Mouse (Mus musculus): Measurements from ENCODE around the gene Tmem189. TPM values are rescaled to one million over a fixed set of nuclear protein-coding genes. Genes with fewer than 3 reads are reported as not detected.
"Not testable (repeated sequence)": the region's sequence is repeated elsewhere in the genome, so short reads cannot be mapped to it uniquely, and the experiment has no call there.

The Tmem189 gene
- total and polyA plus RNA-seq, 2 experiments from 2014 or later = 39.3 to 76.8 TPM

GRCm38 (mm10) chr2:167651622-167652021, 38.0 kb downstream of the Tmem189 start:
- Histone ChIP-seq H3K36me3 (replicated peaks; ENCODE audit: control insufficient read depth, insufficient read depth, low read length) (peaks cover 26% of the 10 kb centered on the region), H3K9me3 (replicated peaks; ENCODE audit: control insufficient read depth, low read length) (no peaks in the 10 kb centered on the region), H3K27me3 (ENCODE audit: control insufficient read depth, insufficient read depth, low read length) (no peaks in the 10 kb centered on the region), H3K9ac (replicated peaks; ENCODE audit: low read depth, low read length) (no peak overlapping the region), H3K27ac (ENCODE audit: low read depth) (no peak overlapping the region), H3K4me3 (ENCODE audit: low read depth, low read length) (no peak overlapping the region), H3K4me2 (ENCODE audit: low read depth, low read length) (no peak overlapping the region), H3K4me1 (ENCODE audit: control insufficient read depth, insufficient read depth) (no peaks in the 10 kb centered on the region)
- 83% methylated on average over 9 of the region's 9 CpGs for WGBS
- DNase-seq (ENCODE audit: low spot score) (no peak), ATAC-seq (ENCODE audit: insufficient read depth, low read depth) (no peak)
- TF ChIP-seq CTCF (IDR thresholded peaks at IDR 0.05; ENCODE audit: low read depth) = no peak
- no peak for TF ChIP-seq EP300 (IDR thresholded peaks at IDR 0.05; ENCODE audit: low read depth)

GRCm38 (mm10) chr2:167649290-167650032, 40.2 kb downstream of the Tmem189 start:
- ATAC-seq (ENCODE audit: insufficient read depth, low read depth) = no peak
- TF ChIP-seq EP300 (IDR thresholded peaks at IDR 0.05; ENCODE audit: low read depth) = no peak
- TF ChIP-seq CTCF (IDR thresholded peaks at IDR 0.05; ENCODE audit: low read depth) = no peak
- H3K4me3 ChIP-seq (ENCODE audit: low read depth, low read length) = no peak overlapping the region
- H3K27me3 ChIP-seq (ENCODE audit: control insufficient read depth, insufficient read depth, low read length) = no peaks in the 10 kb centered on the region
- no peak overlapping the region for H3K27ac ChIP-seq (ENCODE audit: low read depth)
- H3K36me3 ChIP-seq (replicated peaks; ENCODE audit: control insufficient read depth, insufficient read depth, low read length) = peaks cover 37% of the 10 kb centered on the region
- H3K4me1 ChIP-seq (ENCODE audit: control insufficient read depth, insufficient read depth) = no peaks in the 10 kb centered on the region
- H3K9ac ChIP-seq (replicated peaks; ENCODE audit: low read depth, low read length) = no peak overlapping the region
- no peak for DNase-seq (ENCODE audit: low spot score)
- H3K9me3 ChIP-seq (replicated peaks; ENCODE audit: control insufficient read depth, low read length) = no peaks in the 10 kb centered on the region
- no peak overlapping the region for H3K4me2 ChIP-seq (ENCODE audit: low read depth, low read length)
- 83% methylated on average over 12 of the region's 12 CpGs for WGBS

- Histone ChIP-seq H3K4me3 (ENCODE audit: low read depth, low read length) (no peak overlapping the region), H3K36me3 (replicated peaks; ENCODE audit: control insufficient read depth, insufficient read depth, low read length) (peaks cover 25% of the 10 kb centered on the region), H3K4me2 (ENCODE audit: low read depth, low read length) (no peak overlapping the region), H3K27ac (ENCODE audit: low read depth) (no peak overlapping the region), H3K9me3 (replicated peaks; ENCODE audit: control insufficient read depth, low read length) (no peaks in the 10 kb centered on the region), H3K9ac (replicated peaks; ENCODE audit: low read depth, low read length) (no peak overlapping the region), H3K4me1 (ENCODE audit: control insufficient read depth, insufficient read depth) (no peaks in the 10 kb centered on the region), H3K27me3 (ENCODE audit: control insufficient read depth, insufficient read depth, low read length) (no peaks in the 10 kb centered on the region)
- TF ChIP-seq CTCF (IDR thresholded peaks at IDR 0.05; ENCODE audit: low read depth) (peak; percentile 25), EP300 (IDR thresholded peaks at IDR 0.05; ENCODE audit: low read depth) (no peak)
- WGBS = 68% methylated on average over 4 of the region's 4 CpGs
- ATAC-seq (ENCODE audit: insufficient read depth, low read depth) (peak; percentile 37; the same call in 1 of the 2 replicates), DNase-seq (ENCODE audit: low spot score) (no peak)
Measured at GRCm38 (mm10) chr2:167646411-167646810, 43.2 kb downstream of the Tmem189 start.

- H3K36me3 ChIP-seq (replicated peaks; ENCODE audit: control insufficient read depth, insufficient read depth, low read length) = peaks cover 25% of the 10 kb centered on the region
- not testable (repeated sequence) for H3K9me3 ChIP-seq (replicated peaks; ENCODE audit: control insufficient read depth, low read length); DNase-seq (ENCODE audit: low spot score); H3K4me3 ChIP-seq (ENCODE audit: low read depth, low read length); H3K27ac ChIP-seq (ENCODE audit: low read depth); H3K4me1 ChIP-seq (ENCODE audit: control insufficient read depth, insufficient read depth); H3K4me2 ChIP-seq (ENCODE audit: low read depth, low read length); H3K27me3 ChIP-seq (ENCODE audit: control insufficient read depth, insufficient read depth, low read length); H3K9ac ChIP-seq (replicated peaks; ENCODE audit: low read depth, low read length); ATAC-seq (ENCODE audit: insufficient read depth, low read depth)
- WGBS = 89% methylated on average over 13 of the region's 13 CpGs
Measured at GRCm38 (mm10) chr2:167643356-167644052, 46.1 kb downstream of the Tmem189 start.

- Histone ChIP-seq H3K27me3 (ENCODE audit: control insufficient read depth, insufficient read depth, low read length) (no peaks in the 10 kb centered on the region), H3K9ac (replicated peaks; ENCODE audit: low read depth, low read length) (no peak overlapping the region), H3K4me2 (ENCODE audit: low read depth, low read length) (no peak overlapping the region), H3K4me1 (ENCODE audit: control insufficient read depth, insufficient read depth) (no peaks in the 10 kb centered on the region), H3K9me3 (replicated peaks; ENCODE audit: control insufficient read depth, low read length) (no peaks in the 10 kb centered on the region), H3K4me3 (ENCODE audit: low read depth, low read length) (no peak overlapping the region), H3K36me3 (replicated peaks; ENCODE audit: control insufficient read depth, insufficient read depth, low read length) (peaks cover 25% of the 10 kb centered on the region), H3K27ac (ENCODE audit: low read depth) (no peak overlapping the region)
- WGBS = 91% methylated on average over 6 of the region's 6 CpGs
- TF ChIP-seq CTCF (IDR thresholded peaks at IDR 0.05; ENCODE audit: low read depth) (no peak), EP300 (IDR thresholded peaks at IDR 0.05; ENCODE audit: low read depth) (no peak)
- DNase-seq (ENCODE audit: low spot score) (no peak), ATAC-seq (ENCODE audit: insufficient read depth, low read depth) (no peak)
Measured at GRCm38 (mm10) chr2:167642164-167642563, 47.5 kb downstream of the Tmem189 start.

Measured in heart, postnatal 0 days (tissue).